Mouse (Mus musculus) heart, embryonic 16.5 days (tissue): Measurements from ENCODE around the gene Phlpp2. TPM values are rescaled to one million over a fixed set of nuclear protein-coding genes. Genes with fewer than 3 reads are reported as not detected.

ENCODE experiments used
- ATAC-seq: fragments of 200-750 bp; cut with Nextera tagmentation; replicated peaks from 2 replicates; pipeline ENCODE4 v1.8.0; 2017; ENCODE audit warnings: moderate number of reproducible peaks; ENCODE audit not compliant: insufficient read depth, low FRiP score; ENCODE audit errors: extremely low read depth
- H3K27ac ChIP-seq: fragments of 300-500 bp; sonication (generic); 2 replicates; pipeline ENCODE4 v1.5.1; 2014; ENCODE audit warnings: mild to moderate bottlenecking, low read length, control low read depth, moderate library complexity
- H3K27me3 ChIP-seq: fragments of 300-500 bp; sonication (generic); 2 replicates; pipeline ENCODE4 v1.6.1; 2014; ENCODE audit warnings: low read length, mixed read lengths; ENCODE audit not compliant: control insufficient read depth, insufficient read depth
- H3K36me3 ChIP-seq: fragments of 300-500 bp; sonication (generic); 2 replicates; pipeline ENCODE4 v1.6.1; 2014; ENCODE audit not compliant: control insufficient read depth, insufficient read depth
- H3K4me1 ChIP-seq: fragments of 300-500 bp; sonication (generic); 2 replicates; pipeline ENCODE4 v1.6.1; 2014; ENCODE audit warnings: low read length, mixed read lengths; ENCODE audit not compliant: control insufficient read depth, insufficient read depth
- H3K4me2 ChIP-seq: fragments of 300-500 bp; sonication (generic); 2 replicates; pipeline ENCODE4 v1.6.1; 2014; ENCODE audit warnings: low read depth, mild to moderate bottlenecking, control low read depth, low read length
- H3K4me3 ChIP-seq: fragments of 300-500 bp; sonication (generic); 2 replicates; pipeline ENCODE4 v1.5.1; 2014; ENCODE audit warnings: mild to moderate bottlenecking, control low read depth, low read length
- H3K9ac ChIP-seq: fragments of 300-500 bp; sonication (generic); 2 replicates; pipeline ENCODE4 v1.6.1; 2014; ENCODE audit warnings: low read length, control low read depth
- H3K9me3 ChIP-seq: fragments of 300-500 bp; sonication (generic); replicated peaks from 2 replicates; pipeline ENCODE4 v1.6.1; 2016; ENCODE audit warnings: low read length; ENCODE audit not compliant: control insufficient read depth
- WGBS: fragments of 180-500 bp; shearing (Covaris S2); extraction: QIAGEN DNeasy Blood & Tissue Kit; methylation state at CpG from one replicate; pipeline ENCODE4 v1.1.7; 2014; 5-methylcytosine and 5-hydroxymethylcytosine counted together
- polyA plus RNA-seq: library from polyadenylated mRNA; unstranded; fragments of >200 nt; fragmentation: Nextera tagmentation; extraction: Ambion mirVana; gene quantifications from 2 replicates; pipeline ENCODE4 v1.2.1, GENCODE M21; 2015

Phlpp2 gene
- polyA plus RNA-seq, 1 experiment from 2014 or later, result 1.3 TPM

- ATAC-seq, result no peak
- H3K4me2 ChIP-seq, result no peak overlapping the region
- WGBS, result 75% methylated on average over 4 of the region's 4 CpGs
- H3K27me3 ChIP-seq, result peaks cover 40% of the 10 kb centered on the region
- H3K9me3 ChIP-seq, result no peaks in the 10 kb centered on the region
- peaks cover 5% of the 10 kb centered on the region; the same call in 1 of the 2 replicates for H3K4me1 ChIP-seq
- no peaks in the 10 kb centered on the region for H3K36me3 ChIP-seq
- no peak overlapping the region for H3K27ac ChIP-seq
- H3K4me3 ChIP-seq, result no peak overlapping the region
- no peak overlapping the region for H3K9ac ChIP-seq
These were observed 95.8 kb downstream of the Phlpp2 start for GRCm38 (mm10) chr8:109964106-109964505.

- no peaks in the 10 kb centered on the region for H3K36me3 ChIP-seq
- H3K4me2 ChIP-seq, result peak overlapping the region; percentile 12; the same call in 1 of the 2 replicates
- WGBS, result 51% methylated on average over 10 of the region's 10 CpGs
- no peak overlapping the region for H3K27ac ChIP-seq
- no peak overlapping the region for H3K9ac ChIP-seq
- no peaks in the 10 kb centered on the region for H3K4me1 ChIP-seq
- peaks cover 18% of the 10 kb centered on the region for H3K27me3 ChIP-seq
- H3K9me3 ChIP-seq, result no peaks in the 10 kb centered on the region
- H3K4me3 ChIP-seq, result no peak overlapping the region
- ATAC-seq, result no peak
These were observed 100.5 kb downstream of the Phlpp2 start for GRCm38 (mm10) chr8:109968837-109969236.

GRCm38 (mm10) chr8:109970323-109970722, 102.0 kb downstream of the Phlpp2 start:
- no peaks in the 10 kb centered on the region for H3K9me3 ChIP-seq
- H3K4me3 ChIP-seq, result no peak overlapping the region
- H3K4me1 ChIP-seq, result no peaks in the 10 kb centered on the region
- no peak overlapping the region for H3K9ac ChIP-seq
- H3K27me3 ChIP-seq, result peaks cover 18% of the 10 kb centered on the region
- no peak for ATAC-seq
- 7% methylated on average over 9 of the region's 9 CpGs for WGBS
- no peak overlapping the region for H3K27ac ChIP-seq
- no peaks in the 10 kb centered on the region for H3K36me3 ChIP-seq
- H3K4me2 ChIP-seq, result no peak overlapping the region

GRCm38 (mm10) chr8:109972901-109973300, 104.6 kb downstream of the Phlpp2 start:
- H3K36me3 ChIP-seq, result no peaks in the 10 kb centered on the region
- ATAC-seq, result no peak
- H3K27ac ChIP-seq, result no peak overlapping the region
- no peaks in the 10 kb centered on the region for H3K4me1 ChIP-seq
- peaks cover 10% of the 10 kb centered on the region for H3K9me3 ChIP-seq
- peaks cover 18% of the 10 kb centered on the region for H3K27me3 ChIP-seq
- no peak overlapping the region for H3K4me2 ChIP-seq
- H3K9ac ChIP-seq, result no peak overlapping the region
- WGBS, result 73% methylated on average over 4 of the region's 4 CpGs
- no peak overlapping the region for H3K4me3 ChIP-seq

GRCm38 (mm10) chr8:109979339-109979738, 111.0 kb downstream of the Phlpp2 start:
- no peak for ATAC-seq
- Histone ChIP-seq H3K9ac (no peak overlapping the region), H3K27me3 (no peaks in the 10 kb centered on the region), H3K36me3 (no peaks in the 10 kb centered on the region), H3K9me3 (peaks cover 10% of the 10 kb centered on the region), H3K4me1 (peaks cover 6% of the 10 kb centered on the region), H3K27ac (no peak overlapping the region), H3K4me2 (no peak overlapping the region), H3K4me3 (no peak overlapping the region)
- WGBS, result 63% methylated on average over 6 of the region's 6 CpGs

GRCm38 (mm10) chr8:109982386-109983105, 114.2 kb downstream of the Phlpp2 start:
- no peaks in the 10 kb centered on the region for H3K27me3 ChIP-seq
- H3K9me3 ChIP-seq, result no peaks in the 10 kb centered on the region
- H3K27ac ChIP-seq, result no peak overlapping the region
- H3K4me3 ChIP-seq, result no peak overlapping the region
- 72% methylated on average over 15 of the region's 15 CpGs for WGBS
- no peaks in the 10 kb centered on the region for H3K36me3 ChIP-seq
- no peak for ATAC-seq
- H3K9ac ChIP-seq, result no peak overlapping the region
- peaks cover 6% of the 10 kb centered on the region for H3K4me1 ChIP-seq
- no peak overlapping the region for H3K4me2 ChIP-seq

GRCm38 (mm10) chr8:109983944-109984343, 115.6 kb downstream of the Phlpp2 start:
- 28% methylated on average over 5 of the region's 5 CpGs for WGBS
- no peaks in the 10 kb centered on the region for H3K36me3 ChIP-seq
- no peaks in the 10 kb centered on the region for H3K9me3 ChIP-seq
- H3K27ac ChIP-seq, result no peak overlapping the region
- no peak overlapping the region for H3K9ac ChIP-seq
- no peak overlapping the region for H3K4me3 ChIP-seq
- ATAC-seq, result no peak
- H3K4me1 ChIP-seq, result peaks cover 6% of the 10 kb centered on the region
- H3K4me2 ChIP-seq, result no peak overlapping the region
- no peaks in the 10 kb centered on the region for H3K27me3 ChIP-seq

- ATAC-seq, result no peak
- Histone ChIP-seq H3K9ac (no peak overlapping the region), H3K4me2 (no peak overlapping the region), H3K36me3 (no peaks in the 10 kb centered on the region), H3K4me1 (peaks cover 6% of the 10 kb centered on the region), H3K27ac (no peak overlapping the region), H3K4me3 (no peak overlapping the region), H3K9me3 (no peaks in the 10 kb centered on the region), H3K27me3 (no peaks in the 10 kb centered on the region)
- 47% methylated on average over 7 of the region's 7 CpGs for WGBS
These were observed 118.0 kb downstream of the Phlpp2 start for GRCm38 (mm10) chr8:109986384-109986783.

GRCm38 (mm10) chr8:109987776-109988175, 119.4 kb downstream of the Phlpp2 start:
- no peaks in the 10 kb centered on the region for H3K9me3 ChIP-seq
- H3K4me1 ChIP-seq, result peaks cover 6% of the 10 kb centered on the region
- no peaks in the 10 kb centered on the region for H3K27me3 ChIP-seq
- no peak overlapping the region for H3K27ac ChIP-seq
- H3K9ac ChIP-seq, result no peak overlapping the region
- H3K36me3 ChIP-seq, result no peaks in the 10 kb centered on the region
- ATAC-seq, result no peak
- WGBS, result 54% methylated on average over 7 of the region's 7 CpGs
- H3K4me3 ChIP-seq, result no peak overlapping the region
- H3K4me2 ChIP-seq, result no peak overlapping the region
